Mouse (Mus musculus) forebrain, embryonic 10.5 days (tissue): ENCODE results near the gene Ifnar1. TPM values are rescaled to one million over a fixed set of nuclear protein-coding genes. Genes with fewer than 3 reads are reported as not detected.

Source experiments
- DNase-seq: peaks from one replicate; pipeline ENCODE4 v3.0.0-alpha.2; 2017; ENCODE audit warnings: low spot score; ENCODE audit errors: extremely low spot score
- H3K27ac ChIP-seq: fragments of 300-500 bp; sonication (generic); 2 replicates; pipeline ENCODE4 v1.5.1; 2016; ENCODE audit warnings: mild to moderate bottlenecking
- H3K27me3 ChIP-seq: fragments of 300-500 bp; sonication (generic); 2 replicates; pipeline ENCODE4 v1.6.1; 2016; ENCODE audit warnings: mild to moderate bottlenecking; ENCODE audit not compliant: poor library complexity, severe bottlenecking
- H3K36me3 ChIP-seq: fragments of 300-500 bp; sonication (generic); replicated peaks from 2 replicates; pipeline ENCODE4 v1.6.1; 2016; ENCODE audit warnings: mild to moderate bottlenecking, moderate library complexity
- H3K4me1 ChIP-seq: fragments of 300-500 bp; sonication (generic); 2 replicates; pipeline ENCODE4 v1.6.1; 2016
- H3K4me3 ChIP-seq: fragments of 300-500 bp; sonication (generic); 2 replicates; pipeline ENCODE4 v1.5.1; 2016; ENCODE audit warnings: mild to moderate bottlenecking, moderate library complexity
- H3K9me3 ChIP-seq: fragments of 300-500 bp; sonication (generic); 2 replicates; pipeline ENCODE4 v1.6.1; 2016; ENCODE audit warnings: mild to moderate bottlenecking, moderate library complexity
- WGBS: fragments of 180-500 bp; shearing (Covaris S2); methylation state at CpG from one replicate; pipeline ENCODE4 v1.1.7; 2016; 5-methylcytosine and 5-hydroxymethylcytosine counted together
- polyA plus RNA-seq: library from polyadenylated mRNA; unstranded; fragments of >200 nt; fragmentation: Nextera tagmentation; extraction: Ambion mirVana; gene quantifications from 2 replicates; pipeline ENCODE4 v1.2.1, GENCODE M21; 2016

Ifnar1 gene
- polyA plus RNA-seq, 1 experiment from 2014 or later: 48.3 TPM

DNA sequence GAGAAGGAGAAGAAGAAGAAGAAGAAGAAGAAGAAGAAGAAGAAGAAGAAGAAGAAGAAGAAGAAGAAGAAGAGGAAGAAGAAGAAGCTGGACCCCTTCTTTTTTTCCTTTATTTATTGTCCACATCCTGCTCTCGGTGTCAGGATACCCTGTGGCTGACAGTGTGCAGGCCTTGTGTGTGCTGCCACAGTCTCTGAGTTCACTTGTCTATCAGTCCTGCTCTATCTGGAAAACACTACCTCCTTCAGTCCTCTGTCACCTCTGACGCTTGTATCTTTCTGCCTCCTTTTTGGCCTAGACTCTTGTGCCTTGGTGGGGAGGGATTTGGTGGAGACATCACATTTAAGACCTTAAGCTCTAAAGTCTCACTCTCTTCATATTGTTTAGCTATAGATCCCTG is 21.6 kb upstream of the Ifnar1 start:
- no peaks in the 10 kb centered on the region for H3K27me3 ChIP-seq
- WGBS: 97% methylated on average over 2 of the region's 2 CpGs
- no peak for DNase-seq
- H3K9me3 ChIP-seq: peaks cover 5% of the 10 kb centered on the region; the same call in 1 of the 2 replicates
- H3K4me1 ChIP-seq: peaks cover 41% of the 10 kb centered on the region
- H3K36me3 ChIP-seq: peaks cover 5% of the 10 kb centered on the region
- H3K4me3 ChIP-seq: no peak overlapping the region
- no peak overlapping the region for H3K27ac ChIP-seq

DNA sequence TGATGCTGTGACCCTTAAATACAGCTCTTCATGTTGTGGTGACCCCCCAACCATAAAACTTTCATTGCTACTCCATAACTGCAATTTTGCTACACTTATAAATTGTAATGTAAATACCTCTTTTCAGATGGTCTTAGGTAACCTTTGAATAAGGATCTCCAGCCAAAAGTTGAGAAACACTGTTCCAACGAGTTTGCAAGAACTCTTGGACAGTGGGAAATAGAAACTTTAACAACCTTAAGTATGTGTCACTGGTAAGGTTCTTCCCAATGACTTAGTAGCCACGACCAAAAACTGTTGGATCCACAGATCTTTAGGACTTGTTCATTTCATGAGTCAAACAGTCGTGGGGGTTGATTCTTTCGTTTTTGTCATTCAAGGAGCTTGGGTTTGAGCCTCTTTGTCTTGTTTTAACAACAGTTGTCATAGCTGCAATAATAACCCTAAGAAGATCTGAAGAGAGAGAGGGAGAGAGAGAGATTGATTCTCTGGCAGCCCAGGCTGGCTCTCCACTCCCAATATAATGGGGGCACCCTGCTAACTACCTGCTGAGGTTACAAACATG is 21.1 kb upstream of the Ifnar1 start:
- H3K9me3 ChIP-seq: peaks cover 6% of the 10 kb centered on the region; the same call in 1 of the 2 replicates
- H3K4me1 ChIP-seq: peaks cover 40% of the 10 kb centered on the region
- no peaks in the 10 kb centered on the region for H3K27me3 ChIP-seq
- no peak for DNase-seq
- WGBS: 81% methylated on average over 4 of the region's 4 CpGs
- H3K27ac ChIP-seq: peak overlapping the region; percentile 83
- H3K36me3 ChIP-seq: peaks cover 8% of the 10 kb centered on the region
- H3K4me3 ChIP-seq: peak overlapping the region; percentile 75

DNA sequence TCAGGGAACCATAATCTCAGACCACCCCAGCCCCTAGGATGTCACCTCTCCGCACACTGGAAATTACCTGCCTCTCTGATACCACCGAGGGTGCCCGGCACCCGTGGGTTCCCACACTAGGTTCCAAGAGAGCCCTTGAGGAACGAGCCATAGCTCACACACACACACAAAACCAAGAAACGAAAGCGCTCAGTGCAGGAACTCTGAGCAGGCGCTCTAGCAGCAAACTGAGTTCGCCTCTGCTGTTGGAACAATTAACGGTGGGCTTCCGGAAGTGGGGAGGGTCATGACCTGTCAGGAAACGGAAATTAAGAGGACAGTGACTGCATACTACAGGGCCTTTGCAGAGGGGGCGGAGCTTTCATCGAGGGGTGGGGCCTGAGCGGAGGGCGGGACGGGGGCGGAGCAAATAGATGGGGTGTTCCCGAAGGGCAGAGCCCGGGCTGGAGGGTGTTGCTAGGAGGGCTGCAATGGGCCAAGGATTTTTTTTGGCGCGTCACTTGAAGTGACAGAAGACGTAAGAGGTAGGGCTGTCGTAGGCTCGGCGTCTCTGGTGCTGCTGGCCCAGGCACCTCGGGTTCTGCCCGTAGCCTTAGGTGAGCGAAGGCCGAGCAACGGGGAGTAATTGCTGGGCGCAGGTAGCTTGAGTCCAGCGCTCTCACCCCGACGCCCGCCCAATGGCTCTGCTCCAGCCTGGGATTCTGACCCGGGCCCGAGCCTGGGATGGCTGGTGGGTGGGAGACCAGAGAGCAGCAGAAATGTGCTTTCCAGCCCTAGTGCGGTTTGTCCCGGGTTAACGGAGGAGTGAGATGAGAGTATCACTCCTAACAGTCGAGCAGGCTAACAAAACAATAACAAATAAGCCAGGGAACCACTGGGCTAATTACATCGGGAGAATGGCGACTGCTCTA is 20.2 kb upstream of the Ifnar1 start:
- peak overlapping the region; percentile 75 for H3K4me3 ChIP-seq
- DNase-seq: peak; percentile 96
- H3K36me3 ChIP-seq: peaks cover 8% of the 10 kb centered on the region
- H3K27ac ChIP-seq: peak overlapping the region; percentile 83
- peaks cover 36% of the 10 kb centered on the region for H3K4me1 ChIP-seq
- no peaks in the 10 kb centered on the region for H3K27me3 ChIP-seq
- H3K9me3 ChIP-seq: peaks cover 6% of the 10 kb centered on the region; the same call in 1 of the 2 replicates
- WGBS: 2% methylated on average over 44 of the region's 44 CpGs

DNA sequence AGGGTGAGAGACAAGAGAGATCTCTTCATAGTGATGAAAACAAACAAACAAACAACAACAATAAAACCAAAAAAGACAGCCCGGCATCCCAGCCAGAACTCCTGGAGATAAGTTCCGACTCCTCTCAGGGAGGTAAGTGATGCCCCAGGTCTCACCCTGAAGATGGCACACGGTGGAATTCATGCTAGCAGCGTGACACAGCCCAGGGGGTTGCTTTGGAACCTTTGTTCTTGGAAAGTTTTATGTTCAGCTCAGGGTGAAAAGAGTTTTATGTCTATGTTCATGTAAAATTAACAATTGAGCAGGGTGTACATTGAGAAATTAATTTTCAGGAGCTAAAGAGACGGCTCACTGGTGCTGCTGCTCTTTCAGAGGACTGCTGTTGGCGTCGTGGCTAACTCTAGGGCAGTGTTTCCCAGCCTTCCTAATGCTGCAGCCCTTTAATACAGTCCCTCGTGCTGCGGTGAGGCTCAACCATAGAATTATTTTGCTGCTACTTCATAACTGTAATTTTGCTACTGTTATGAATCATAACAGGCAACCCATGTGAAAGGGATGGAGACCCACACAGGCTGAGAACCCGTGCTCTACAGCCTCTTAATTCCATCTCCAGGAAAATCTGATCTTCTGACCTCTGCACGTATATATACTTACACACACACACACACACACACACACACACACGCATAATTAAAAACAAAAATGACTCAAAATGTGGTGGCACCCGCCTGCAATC is 19.4 kb upstream of the Ifnar1 start:
- Histone ChIP-seq H3K27ac (peak overlapping the region; percentile 83), H3K9me3 (peaks cover 6% of the 10 kb centered on the region; the same call in 1 of the 2 replicates), H3K4me1 (peaks cover 36% of the 10 kb centered on the region), H3K4me3 (peak overlapping the region; percentile 75), H3K36me3 (peaks cover 8% of the 10 kb centered on the region), H3K27me3 (no peaks in the 10 kb centered on the region)
- no peak for DNase-seq
- 61% methylated on average over 13 of the region's 13 CpGs for WGBS

DNA sequence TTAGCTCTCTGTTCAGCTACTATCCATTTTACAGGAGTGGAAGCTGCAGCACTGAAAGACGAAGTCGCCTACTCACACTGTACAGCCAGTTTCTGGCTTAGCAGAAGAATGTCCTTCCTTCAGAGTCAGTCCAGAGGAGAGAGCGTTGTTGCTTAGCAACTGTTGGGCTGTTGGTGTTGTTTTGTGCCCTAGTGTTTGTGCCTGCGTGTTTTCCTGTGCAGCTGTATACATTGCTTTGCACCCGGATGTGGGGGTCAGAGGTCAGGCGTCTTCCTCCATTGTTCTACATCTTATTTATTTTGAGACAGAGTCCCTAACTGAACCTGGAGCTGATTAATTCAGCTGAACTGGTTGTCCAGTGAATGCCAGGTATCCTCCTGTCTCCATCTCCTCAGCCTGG is 18.5 kb upstream of the Ifnar1 start:
- H3K36me3 ChIP-seq: peaks cover 8% of the 10 kb centered on the region
- H3K9me3 ChIP-seq: peaks cover 6% of the 10 kb centered on the region; the same call in 1 of the 2 replicates
- no peaks in the 10 kb centered on the region for H3K27me3 ChIP-seq
- H3K4me3 ChIP-seq: no peak overlapping the region
- peaks cover 36% of the 10 kb centered on the region for H3K4me1 ChIP-seq
- no peak overlapping the region for H3K27ac ChIP-seq
- DNase-seq: peak; percentile 39
- 59% methylated on average over 6 of the region's 6 CpGs for WGBS

DNA sequence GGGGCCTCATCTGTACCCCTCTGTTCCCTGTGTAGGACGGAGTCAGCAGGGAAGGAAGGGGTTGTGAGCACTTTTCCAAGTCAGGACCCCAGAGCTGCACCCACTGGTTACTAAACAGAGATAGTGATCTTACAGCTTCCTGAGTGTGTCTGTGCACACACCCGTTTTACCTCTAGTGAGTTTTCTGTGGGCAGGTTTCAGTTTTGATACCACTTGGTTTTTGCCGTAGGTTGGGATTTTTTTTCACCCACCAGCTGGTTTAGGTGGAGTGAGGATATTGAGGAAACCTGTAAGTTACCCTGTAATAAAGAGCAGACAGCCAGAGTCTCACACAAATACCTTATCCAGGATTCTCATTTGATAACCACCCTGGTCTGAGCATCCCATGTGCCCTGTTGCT is 14.6 kb upstream of the Ifnar1 start:
- H3K9me3 ChIP-seq: peaks cover 6% of the 10 kb centered on the region; the same call in 1 of the 2 replicates
- H3K4me3 ChIP-seq: no peak overlapping the region
- DNase-seq: no peak
- peaks cover 16% of the 10 kb centered on the region for H3K4me1 ChIP-seq
- peaks cover 8% of the 10 kb centered on the region for H3K36me3 ChIP-seq
- H3K27me3 ChIP-seq: no peaks in the 10 kb centered on the region
- no peak overlapping the region for H3K27ac ChIP-seq
- WGBS: 87% methylated on average over 3 of the region's 3 CpGs

DNA sequence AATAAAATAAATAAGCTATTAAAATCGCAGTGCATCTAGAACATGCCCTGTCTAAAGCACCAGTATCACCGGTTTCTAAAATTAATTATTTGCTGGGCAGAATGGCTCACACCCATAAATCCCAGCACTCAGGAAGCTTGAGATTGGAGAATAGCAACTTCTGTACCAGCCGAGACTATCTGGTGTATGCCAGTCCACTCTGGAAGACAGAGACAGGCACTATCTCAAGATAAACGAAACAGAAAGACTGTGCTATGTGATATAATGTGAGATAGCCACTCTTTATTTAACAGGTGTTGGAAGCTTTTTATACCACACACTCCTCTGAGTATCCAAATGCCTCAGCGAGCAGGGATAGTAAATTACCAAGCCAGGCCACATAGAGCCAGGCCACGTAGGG is 13.6 kb upstream of the Ifnar1 start:
- H3K27me3 ChIP-seq: no peaks in the 10 kb centered on the region
- no peak for DNase-seq
- H3K36me3 ChIP-seq: peaks cover 8% of the 10 kb centered on the region
- H3K27ac ChIP-seq: no peak overlapping the region
- WGBS: 87% methylated on average over 6 of the region's 6 CpGs
- H3K4me3 ChIP-seq: no peak overlapping the region
- H3K9me3 ChIP-seq: peaks cover 6% of the 10 kb centered on the region; the same call in 1 of the 2 replicates
- H3K4me1 ChIP-seq: peaks cover 10% of the 10 kb centered on the region

DNA sequence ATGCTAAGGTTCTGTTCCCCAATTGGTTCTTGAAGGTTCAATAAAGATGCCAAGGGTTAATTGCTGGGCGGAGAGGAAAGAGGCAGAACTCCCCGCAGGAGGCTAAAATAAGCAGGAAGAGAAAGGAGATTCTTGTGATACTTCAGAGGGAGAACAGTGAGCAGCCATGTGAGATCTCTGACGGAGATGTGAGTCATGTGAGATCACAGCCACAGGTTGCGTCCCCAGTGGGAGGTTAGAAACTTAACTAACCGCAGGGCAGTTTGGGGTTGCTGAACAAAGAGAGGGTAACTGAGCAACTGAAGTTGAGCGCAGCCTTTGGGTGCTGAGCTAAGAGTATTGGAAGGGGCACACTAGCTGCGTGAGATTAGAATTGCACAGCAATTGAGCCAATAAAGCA is 9.3 kb upstream of the Ifnar1 start:
- no peak for DNase-seq
- H3K4me1 ChIP-seq: 0 out of 2 replicates have a peak, but pooled peaks cover 4% of the 10 kb centered on the region
- no peaks in the 10 kb centered on the region for H3K27me3 ChIP-seq
- WGBS: 65% methylated on average over 7 of the region's 7 CpGs
- H3K9me3 ChIP-seq: no peaks in the 10 kb centered on the region
- no peak overlapping the region for H3K27ac ChIP-seq
- no peaks in the 10 kb centered on the region for H3K36me3 ChIP-seq
- no peak overlapping the region for H3K4me3 ChIP-seq

DNA sequence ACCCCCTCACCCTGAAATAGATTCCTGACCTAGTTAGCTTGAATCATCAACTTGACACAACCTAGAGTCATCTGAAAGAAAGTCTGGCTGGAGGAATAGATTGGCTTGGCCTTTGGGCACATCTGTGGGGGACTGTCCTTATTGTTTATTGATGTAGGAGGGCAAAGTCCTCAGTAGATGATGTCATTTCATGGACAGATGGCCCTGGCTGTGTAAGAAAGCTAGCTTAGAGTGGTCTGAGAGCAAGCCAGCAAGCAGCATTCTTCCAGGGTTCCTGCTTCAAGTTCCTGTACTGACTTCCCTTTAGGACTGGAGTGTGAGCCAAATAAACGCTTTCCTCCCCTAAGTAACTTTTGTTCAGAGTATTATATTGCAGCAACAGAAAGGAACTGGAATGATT is 7.0 kb upstream of the Ifnar1 start:
- DNase-seq: no peak
- Histone ChIP-seq H3K4me1 (0 out of 2 replicates have a peak, but pooled peaks cover 4% of the 10 kb centered on the region), H3K27ac (no peak overlapping the region), H3K9me3 (no peaks in the 10 kb centered on the region), H3K36me3 (no peaks in the 10 kb centered on the region), H3K4me3 (no peak overlapping the region), H3K27me3 (no peaks in the 10 kb centered on the region)
- WGBS: 75% methylated on average over 1 of the region's 1 CpGs

DNA sequence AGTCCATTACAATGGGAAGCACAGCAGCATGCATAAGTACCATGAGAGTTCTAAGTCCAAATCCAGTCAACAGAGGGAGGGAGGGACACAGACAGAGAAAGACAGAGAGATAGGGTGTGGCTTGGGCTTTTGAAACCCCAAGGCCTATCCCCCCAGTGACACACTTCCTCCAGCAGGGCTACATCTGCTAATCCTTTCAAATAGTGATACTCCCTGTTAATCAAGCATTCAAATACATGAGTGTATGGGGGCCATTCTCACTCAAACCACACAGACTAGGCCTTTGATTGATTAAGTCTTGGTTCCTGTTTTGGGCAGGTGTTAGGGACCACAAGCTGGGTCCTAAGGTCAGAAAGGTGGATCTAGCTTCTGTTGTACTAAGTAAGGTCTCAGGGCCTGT is 4.5 kb upstream of the Ifnar1 start:
- no peaks in the 10 kb centered on the region for H3K9me3 ChIP-seq
- H3K4me1 ChIP-seq: peaks cover 10% of the 10 kb centered on the region; the same call in 1 of the 2 replicates
- no peak for DNase-seq

DNA sequence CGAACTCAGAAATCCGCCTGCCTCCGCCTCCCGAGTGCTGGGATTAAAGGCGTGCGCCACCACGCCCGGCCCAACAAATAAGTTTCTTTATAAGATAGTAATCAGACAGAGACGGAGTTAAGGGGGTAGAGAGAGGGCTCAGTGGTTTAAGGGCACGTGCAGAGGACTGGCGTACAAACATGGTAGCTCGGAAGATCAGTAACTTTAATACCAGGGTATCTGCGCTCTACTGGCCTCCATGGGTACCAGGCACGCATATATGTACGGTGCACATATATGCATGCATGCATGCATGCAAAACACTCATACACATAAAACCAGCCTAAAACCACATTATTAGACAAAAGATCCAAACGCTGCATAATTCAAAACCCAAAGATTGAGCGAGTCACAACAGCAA is 651 bp upstream of the Ifnar1 start:
- Histone ChIP-seq H3K9me3 (peaks cover 3% of the 10 kb centered on the region; the same call in 1 of the 2 replicates), H3K27me3 (no peaks in the 10 kb centered on the region), H3K36me3 (peaks cover 25% of the 10 kb centered on the region), H3K4me1 (peaks cover 16% of the 10 kb centered on the region), H3K27ac (peak overlapping the region; percentile 91), H3K4me3 (peak overlapping the region; percentile 73)
- 52% methylated on average over 17 of the region's 17 CpGs for WGBS
- no peak for DNase-seq

More for the DNA sequence above, 4.5 kb upstream of the Ifnar1 start:
- no peak overlapping the region for H3K4me3 ChIP-seq
- H3K27ac ChIP-seq: no peak overlapping the region
- H3K27me3 ChIP-seq: no peaks in the 10 kb centered on the region
- no peaks in the 10 kb centered on the region for H3K36me3 ChIP-seq

DNA sequence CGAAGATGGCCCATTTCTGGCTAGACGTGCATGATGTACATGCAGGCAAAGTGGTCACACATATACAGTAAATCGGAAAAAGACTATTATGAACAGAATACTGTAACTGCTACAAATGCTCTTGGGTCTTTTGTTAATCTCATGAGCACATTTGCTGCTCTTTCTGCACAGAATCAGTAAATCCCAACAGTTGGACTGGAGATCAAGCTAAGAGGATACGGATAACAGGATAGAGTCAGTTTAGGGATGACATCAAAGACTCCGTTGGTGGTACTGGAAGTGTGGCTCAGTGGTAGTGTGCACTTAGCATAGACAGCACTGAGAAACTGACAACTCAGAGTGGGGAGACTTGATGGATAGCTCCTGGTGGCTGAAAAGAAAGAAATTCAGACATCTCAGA is 803 bp downstream of the Ifnar1 start:
- peak overlapping the region; percentile 73 for H3K4me3 ChIP-seq
- peak overlapping the region; percentile 91 for H3K27ac ChIP-seq
- peaks cover 16% of the 10 kb centered on the region for H3K4me1 ChIP-seq
- DNase-seq: no peak
- peaks cover 40% of the 10 kb centered on the region for H3K36me3 ChIP-seq
- H3K27me3 ChIP-seq: no peaks in the 10 kb centered on the region
- 45% methylated on average over 5 of the region's 5 CpGs for WGBS
- peaks cover 3% of the 10 kb centered on the region; the same call in 1 of the 2 replicates for H3K9me3 ChIP-seq
